Mouse (Mus musculus) MN1 (cell line): ENCODE data around the gene Tbc1d2b.

ENCODE experiments used
- DNase-seq: peaks from one replicate; pipeline ENCODE4 v3.0.0-alpha.2; 2016; ENCODE audit warnings: low spot score

Tbc1d2b gene

GRCm38 (mm10) chr9:90265322-90266039, 5.1 kb downstream of the Tbc1d2b start:
- DNase-seq, result no peak

GRCm38 (mm10) chr9:90263340-90263679, 7.3 kb downstream of the Tbc1d2b start:
- no peak for DNase-seq

- no peak for DNase-seq
Measured at GRCm38 (mm10) chr9:90262591-90263339, 7.8 kb downstream of the Tbc1d2b start.

- no peak for DNase-seq
Measured at GRCm38 (mm10) chr9:90262063-90262462, 8.5 kb downstream of the Tbc1d2b start.

- DNase-seq, result no peak
Measured at GRCm38 (mm10) chr9:90260600-90261375, 9.8 kb downstream of the Tbc1d2b start.

- no peak for DNase-seq
Measured at GRCm38 (mm10) chr9:90260079-90260478, 10.5 kb downstream of the Tbc1d2b start.

- DNase-seq, result no peak
Measured at GRCm38 (mm10) chr9:90259400-90259950, 11.1 kb downstream of the Tbc1d2b start.

- no peak for DNase-seq
Measured at GRCm38 (mm10) chr9:90257754-90258531, 12.7 kb downstream of the Tbc1d2b start.

GRCm38 (mm10) chr9:90257220-90257619, 13.4 kb downstream of the Tbc1d2b start:
- DNase-seq, result no peak

- DNase-seq, result no peak
Measured at GRCm38 (mm10) chr9:90255844-90256405, 14.7 kb downstream of the Tbc1d2b start.

- DNase-seq, result no peak
Measured at GRCm38 (mm10) chr9:90253181-90253580, 17.4 kb downstream of the Tbc1d2b start.

- DNase-seq, result no peak
Measured at GRCm38 (mm10) chr9:90250964-90251750, 19.4 kb downstream of the Tbc1d2b start.

- DNase-seq, result no peak
Measured at GRCm38 (mm10) chr9:90250141-90250775, 20.3 kb downstream of the Tbc1d2b start.

GRCm38 (mm10) chr9:90249036-90249435, 21.6 kb downstream of the Tbc1d2b start:
- no peak for DNase-seq

- no peak for DNase-seq
Measured at GRCm38 (mm10) chr9:90248326-90248725, 22.3 kb downstream of the Tbc1d2b start.

- no peak for DNase-seq
Measured at GRCm38 (mm10) chr9:90247316-90247715, 23.3 kb downstream of the Tbc1d2b start.

- no peak for DNase-seq
Measured at GRCm38 (mm10) chr9:90245781-90246180, 24.8 kb downstream of the Tbc1d2b start.

GRCm38 (mm10) chr9:90245206-90245605, 25.4 kb downstream of the Tbc1d2b start:
- DNase-seq, result no peak

GRCm38 (mm10) chr9:90244301-90245151, 26.1 kb downstream of the Tbc1d2b start:
- no peak for DNase-seq
